Mouse (Mus musculus) bone marrow macrophage, adult 2 months (primary cell): ENCODE measurements around the gene Akp3.

Experiments
- CTCF ChIP-seq: IDR thresholded peaks from 2 replicates; pipeline ENCODE4 v1.5.1; 2012; ENCODE audit warnings: low read depth, mild to moderate bottlenecking, low read length, moderate library complexity
- POLR2A ChIP-seq: IDR thresholded peaks from 2 replicates; pipeline ENCODE4 v1.6.1; 2012; ENCODE audit warnings: mild to moderate bottlenecking, low read depth, low read length, borderline replicate concordance

DNA sequence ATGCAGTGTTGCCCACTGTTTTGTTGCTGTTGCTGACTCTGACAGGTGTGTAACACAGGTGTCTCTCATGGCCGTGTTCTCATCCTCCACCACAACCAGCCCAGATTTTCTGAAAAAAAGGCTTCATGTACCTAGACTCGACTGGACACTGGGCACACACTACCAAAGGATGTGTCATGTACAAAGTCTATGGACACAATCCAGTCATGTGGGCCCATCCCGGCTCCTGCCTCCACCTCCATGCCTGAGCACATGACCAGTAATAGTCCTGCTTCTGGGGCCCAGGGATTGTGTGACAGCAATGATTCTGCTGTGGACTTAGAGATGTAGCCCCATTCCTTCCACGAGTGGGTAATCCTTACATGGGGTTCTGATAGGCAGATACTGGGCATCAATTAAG is 16.2 kb upstream of the Akp3 start:
- no peak for TF ChIP-seq CTCF
- no peak for TF ChIP-seq POLR2A
